Mouse (Mus musculus) gonadal fat pad, adult 2 months (tissue): Measurements from ENCODE around the gene Cnot2. TPM values are rescaled to one million over a fixed set of nuclear protein-coding genes. Genes with fewer than 3 reads are reported as not detected.
"Not testable (repeated sequence)": the region's sequence is repeated elsewhere in the genome, so short reads cannot be mapped to it uniquely, and the experiment has no call there.

Experiments
- DNase-seq: peaks from one replicate; pipeline ENCODE4 v3.0.0-alpha.2; 2012; ENCODE audit warnings: low read depth
- polyA plus RNA-seq: library from polyadenylated mRNA; depleted of rRNA; stranded (reverse); fragments of >200 nt; gene quantifications from 2 replicates; pipeline ENCODE4 v1.2.3, GENCODE M21; 2012; rRNA removed

Gene Cnot2
- 40.4 and 44.4 TPM in 2 replicates for polyA plus RNA-seq

DNA sequence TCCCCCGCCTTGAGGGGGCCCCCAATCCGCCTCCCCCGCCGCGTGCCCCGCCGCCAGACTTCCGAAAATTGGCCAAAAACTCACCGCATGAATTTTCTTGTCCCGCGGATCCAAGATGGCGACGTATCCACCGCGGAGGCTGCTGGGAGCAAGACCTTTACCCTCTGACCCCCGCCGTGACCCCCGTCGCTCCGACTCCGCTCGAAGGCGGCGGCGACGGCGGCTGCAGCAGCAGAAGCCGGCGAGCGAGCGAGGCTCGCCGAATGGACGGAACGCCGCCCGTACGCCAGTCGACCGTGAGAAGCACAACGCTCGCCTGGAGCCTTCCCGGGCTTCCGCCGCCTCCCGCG is at the start of gene Cnot2:
TSS of gene Cnot2 (minus strand) at position 143 of the 350 bp plus-strand sequence.
- no peak for DNase-seq

DNA sequence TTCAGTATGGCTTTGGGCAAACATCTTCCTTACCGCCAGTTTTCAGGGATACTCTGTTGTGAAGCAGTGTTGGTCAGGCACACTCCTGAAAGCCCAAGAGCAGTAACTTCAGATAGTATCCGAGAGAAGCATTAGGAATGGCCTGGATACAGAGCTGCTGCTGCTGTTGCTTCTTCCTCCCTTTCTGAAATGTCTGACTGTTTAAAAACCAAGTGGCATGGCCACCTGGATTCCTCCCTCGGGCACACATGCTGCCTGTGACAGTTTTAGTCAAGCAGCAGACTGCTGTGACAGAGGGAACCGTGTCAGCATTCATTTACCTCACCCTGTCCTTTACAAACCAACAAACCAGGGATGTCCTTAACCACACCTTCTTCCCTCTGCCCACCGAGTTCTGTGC is 47.6 kb upstream of the Cnot2 start:
- no peak for DNase-seq

DNA sequence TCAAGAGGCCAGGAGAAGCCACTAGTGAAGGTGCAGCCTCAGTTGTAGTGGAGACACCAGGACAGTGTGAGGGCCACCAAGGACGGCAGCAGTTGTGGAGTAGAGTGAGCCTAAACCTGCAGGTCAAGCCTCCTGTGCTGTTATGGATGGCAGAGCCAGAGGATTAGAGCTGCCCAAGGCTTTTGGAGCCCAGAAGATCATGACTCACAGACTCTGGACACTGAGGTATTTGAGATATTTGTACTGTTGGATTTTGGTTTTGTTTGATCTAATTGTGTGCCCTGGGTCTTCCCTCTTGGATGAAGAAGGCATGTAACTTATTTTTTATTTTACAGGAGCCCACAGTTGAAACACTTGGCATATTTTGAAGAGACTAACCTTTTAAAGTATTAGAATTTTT is 44.7 kb upstream of the Cnot2 start:
- no peak for DNase-seq

DNA sequence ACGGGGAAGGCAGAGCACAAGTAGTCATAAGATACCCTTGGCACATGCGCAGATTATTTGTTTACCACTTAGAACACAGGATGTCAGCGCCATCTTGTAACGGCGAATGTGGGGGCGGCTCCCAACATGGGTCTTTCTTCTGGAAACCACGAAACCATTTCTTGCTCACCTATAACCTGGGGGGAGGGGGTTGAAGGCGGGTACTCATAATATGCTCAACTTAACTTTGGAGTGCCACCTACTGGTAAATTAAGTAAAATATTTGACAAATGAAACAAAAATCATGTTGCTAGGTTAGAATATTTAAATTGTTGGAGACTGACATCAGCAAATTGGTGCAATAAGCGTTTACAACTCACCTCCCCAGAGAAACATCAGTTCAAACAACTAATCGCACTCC is 31.9 kb upstream of the Cnot2 start:
- not testable (repeated sequence) for DNase-seq

DNA sequence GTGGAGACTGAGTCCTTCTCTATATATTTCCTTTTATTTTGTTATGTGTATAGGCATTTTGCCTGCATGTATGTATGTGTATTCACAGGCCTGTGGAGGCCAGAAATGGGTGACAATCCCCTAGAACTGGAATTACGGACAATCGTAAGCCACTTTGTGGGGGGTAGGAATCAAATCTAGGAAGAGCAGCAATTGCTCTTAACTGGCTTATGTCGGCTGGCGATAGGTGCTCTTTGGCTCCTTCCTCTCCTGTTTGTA is 23.5 kb upstream of the Cnot2 start:
- DNase-seq = no peak

DNA sequence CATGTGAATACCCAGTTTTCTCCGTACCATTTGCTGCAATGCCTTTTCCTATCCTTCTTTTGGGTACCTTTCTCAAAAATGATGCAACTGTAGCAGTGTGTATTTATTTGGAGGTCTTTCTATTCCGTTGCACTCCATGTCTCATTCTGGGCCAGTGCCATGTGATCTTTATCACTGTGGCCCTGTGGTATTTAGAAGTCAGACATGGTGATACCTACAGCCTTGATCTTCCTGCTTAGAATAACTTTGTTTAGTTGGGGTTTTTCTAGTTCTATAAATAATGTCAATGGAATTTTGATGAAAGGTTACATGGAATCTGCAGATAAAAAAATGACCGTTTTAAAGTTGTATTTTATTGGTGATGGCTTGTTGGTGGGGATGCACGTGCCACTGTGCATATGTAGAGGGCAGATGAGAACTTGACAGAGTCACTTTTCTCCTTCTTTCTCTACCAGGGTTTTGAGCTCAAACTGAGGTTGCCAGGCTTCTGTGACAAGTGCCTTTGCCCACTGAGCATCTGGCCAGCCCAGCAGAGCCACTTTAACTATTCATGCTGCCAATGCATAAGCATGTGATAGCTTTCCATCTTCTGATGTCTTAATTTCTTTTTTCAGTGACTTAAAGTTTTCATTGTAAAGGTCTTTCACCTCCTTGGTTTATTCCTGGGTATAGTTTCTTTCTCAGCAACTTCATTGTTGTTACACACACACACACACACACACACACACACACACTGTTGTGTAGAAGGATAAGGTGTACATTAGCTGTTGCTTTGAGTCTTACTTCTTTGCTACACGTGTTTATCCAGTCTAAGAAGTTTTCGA is 23.0 kb upstream of the Cnot2 start:
- no peak for DNase-seq

DNA sequence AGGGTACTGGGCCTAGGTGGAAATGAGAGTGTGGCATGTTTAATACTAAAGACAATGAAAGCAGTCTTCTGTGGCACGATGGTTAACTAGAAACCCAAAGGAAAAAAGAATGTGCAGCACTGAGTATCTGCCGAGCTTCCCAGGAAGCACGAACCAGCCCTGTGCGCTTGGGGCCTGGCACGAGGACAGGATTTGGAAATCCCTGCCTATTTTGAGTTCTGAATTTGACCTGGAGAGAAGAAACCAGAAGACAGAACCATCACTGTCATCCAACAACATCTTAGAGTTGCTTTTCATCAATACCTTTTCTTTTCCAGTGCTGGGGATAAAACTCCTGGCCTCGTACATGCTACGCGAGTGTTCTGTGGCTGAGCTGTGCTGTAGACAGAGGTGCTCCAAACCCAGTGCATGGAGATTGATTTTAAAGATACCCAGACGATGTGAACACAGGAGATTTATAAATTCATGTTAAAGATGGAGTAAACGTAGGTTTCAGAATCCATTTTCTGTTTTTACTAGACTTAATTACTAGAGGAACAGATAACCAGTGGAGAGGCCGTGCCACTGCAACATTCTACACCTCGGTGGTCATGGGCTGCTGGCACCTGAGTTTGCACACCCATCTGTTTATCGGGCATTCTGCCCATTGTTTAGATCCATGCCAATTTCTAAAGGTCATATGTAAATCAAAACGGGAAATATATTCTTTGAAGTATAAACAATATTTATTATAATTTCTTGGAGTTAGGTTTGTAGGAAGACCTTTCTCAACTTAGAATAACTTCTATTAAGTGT is 17.9 kb upstream of the Cnot2 start:
- DNase-seq = no peak

DNA sequence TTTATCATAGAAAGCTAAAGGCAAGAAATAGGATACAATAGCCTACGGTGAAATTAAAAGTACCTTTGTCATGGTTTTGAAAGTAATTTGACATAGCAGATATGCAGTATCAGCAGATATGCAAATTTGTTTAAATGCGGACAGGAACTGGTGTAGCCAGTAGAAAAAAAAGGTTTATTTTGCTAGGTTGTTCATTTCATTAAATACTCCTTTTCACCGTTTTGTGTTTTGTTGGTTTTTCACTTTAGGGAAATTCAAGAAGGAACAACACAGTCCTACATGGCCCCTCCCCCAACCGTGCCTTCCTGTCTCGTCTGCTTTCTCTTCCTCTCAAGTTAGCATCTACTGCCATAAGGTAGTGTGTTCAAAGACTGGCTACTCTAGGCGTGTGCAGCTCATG is 1.4 kb upstream of the Cnot2 start:
- no peak for DNase-seq

DNA sequence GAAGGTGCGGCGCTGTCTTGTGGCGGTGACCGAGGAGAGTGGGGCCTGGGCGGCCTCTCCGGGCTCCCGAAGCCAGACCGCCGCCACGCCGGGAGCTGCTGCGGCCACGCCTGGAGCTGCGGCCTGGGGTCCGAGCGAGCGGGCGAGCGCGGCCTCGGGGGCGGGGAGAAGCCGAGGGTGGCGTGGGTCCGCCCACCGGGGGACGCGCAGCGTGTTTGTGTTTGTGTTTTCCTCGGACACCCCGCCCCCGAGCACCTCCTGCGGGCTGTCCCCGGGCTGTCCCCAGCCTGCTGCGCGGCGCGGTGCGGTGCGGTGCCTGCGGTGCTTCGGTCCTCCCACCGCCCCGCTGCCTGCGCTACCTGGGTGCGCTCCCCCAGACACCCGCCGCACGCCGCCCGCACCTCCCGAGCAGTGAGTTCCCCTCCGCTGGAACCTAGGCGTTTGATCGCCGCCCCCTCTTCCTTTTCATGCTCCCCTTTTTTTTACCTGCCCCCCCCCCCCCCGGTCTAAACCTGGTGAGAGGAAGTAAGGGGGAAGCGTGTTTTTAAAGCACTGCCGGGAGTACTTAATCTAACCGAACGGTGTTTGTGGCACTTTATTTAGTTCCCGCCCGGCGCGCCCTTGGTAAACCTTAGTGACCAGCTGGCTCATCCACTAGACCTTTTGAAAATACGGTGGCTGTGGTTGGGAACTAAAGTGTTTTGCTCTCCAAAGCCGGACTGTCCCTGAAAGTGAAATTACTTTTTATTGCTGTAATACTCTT is 589 bp upstream of the Cnot2 start:
- no peak for DNase-seq

DNA sequence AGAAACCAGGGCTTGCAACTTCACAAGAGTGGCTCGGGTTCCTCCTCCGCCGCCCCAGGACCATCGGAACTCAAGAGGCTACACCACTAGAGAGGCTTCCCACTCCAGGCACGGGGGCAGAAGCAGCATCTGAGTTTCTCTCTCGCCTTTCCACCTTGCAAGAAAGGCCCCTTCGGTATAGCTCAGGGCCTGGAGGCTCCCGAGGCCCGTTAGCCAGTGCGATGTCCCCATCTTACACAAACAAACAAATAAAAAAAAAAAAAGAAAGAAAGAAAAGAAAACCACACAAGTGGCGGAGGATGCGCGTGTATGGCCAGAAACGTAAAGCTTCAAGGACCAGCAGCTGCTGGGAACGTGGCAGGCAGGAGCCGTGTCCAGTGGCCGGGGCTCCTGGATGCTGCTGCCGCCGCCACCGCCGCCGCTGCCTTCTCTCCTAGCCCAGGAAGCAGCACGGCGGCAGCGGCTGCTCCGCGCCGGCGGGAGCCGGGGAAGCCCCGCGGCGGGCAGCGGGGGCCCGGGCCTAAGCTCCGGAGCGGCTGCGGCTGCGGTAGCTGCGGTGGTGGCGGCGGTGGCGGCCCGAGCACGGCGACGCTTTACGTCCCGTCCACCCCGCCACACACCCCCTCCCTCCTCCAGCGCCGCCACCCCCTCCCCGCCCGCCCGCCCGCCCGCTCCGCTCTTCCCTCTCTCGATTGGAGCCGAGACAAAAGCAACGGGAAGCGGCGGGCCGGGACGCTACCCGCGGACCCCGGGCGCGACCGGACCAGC is 536 bp downstream of the Cnot2 start:
- DNase-seq = no peak

DNA sequence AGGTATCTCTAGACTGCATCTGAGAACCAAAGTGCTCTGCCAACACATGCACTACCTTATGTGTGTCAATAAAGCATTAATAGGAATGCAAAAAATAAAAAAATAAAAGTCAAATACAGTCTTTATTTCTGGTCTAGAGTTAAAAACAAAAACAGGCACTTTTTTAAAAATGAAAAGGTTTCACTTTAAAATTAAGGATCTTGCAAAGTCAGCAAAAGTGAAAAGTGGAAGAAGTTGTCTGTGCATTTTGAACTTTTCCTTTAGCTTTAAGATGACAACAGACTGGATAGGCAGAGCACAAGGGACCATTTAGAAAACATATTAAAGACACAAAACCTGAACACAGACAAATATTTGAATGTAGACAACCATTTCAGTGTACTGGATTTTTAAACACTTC is 1.8 kb downstream of the Cnot2 start:
- DNase-seq = no peak

DNA sequence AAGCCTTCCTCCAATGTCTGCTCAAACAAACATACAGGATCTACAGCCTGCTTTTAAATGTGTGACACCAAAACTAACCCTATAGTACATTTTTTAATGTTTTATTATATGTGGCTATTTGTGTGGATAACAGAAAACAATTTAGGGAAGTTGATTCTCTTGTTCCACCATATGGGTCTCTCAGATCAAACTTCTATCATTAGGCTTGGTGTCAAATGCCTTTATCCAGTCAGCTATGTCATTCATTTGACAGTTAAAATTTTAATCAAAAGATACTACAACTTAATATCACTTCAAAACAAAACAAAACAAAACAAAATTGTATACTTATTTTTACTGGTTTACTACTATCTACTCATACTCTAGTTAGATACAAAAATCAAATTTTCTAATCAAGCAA is 2.9 kb downstream of the Cnot2 start:
- DNase-seq = no peak

DNA sequence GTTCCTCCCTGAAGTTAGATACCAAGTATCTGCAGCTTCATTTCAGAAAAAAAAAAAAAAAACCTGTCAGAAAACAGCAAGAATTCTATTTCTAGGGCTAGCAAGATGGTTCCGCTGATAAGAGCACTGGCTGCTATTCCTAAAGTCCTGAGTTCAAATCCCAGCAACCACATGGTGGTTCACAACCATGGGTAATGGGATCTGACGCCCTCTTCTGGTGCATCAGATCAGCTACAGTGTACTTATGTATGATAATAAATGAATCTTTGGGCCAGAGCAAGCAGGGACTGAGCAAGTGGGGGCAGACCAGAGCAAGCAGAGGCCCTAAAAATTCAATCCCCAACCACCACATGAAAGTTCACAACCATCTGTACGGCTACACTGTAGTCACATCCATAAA is 4.1 kb downstream of the Cnot2 start:
- no peak for DNase-seq

DNA sequence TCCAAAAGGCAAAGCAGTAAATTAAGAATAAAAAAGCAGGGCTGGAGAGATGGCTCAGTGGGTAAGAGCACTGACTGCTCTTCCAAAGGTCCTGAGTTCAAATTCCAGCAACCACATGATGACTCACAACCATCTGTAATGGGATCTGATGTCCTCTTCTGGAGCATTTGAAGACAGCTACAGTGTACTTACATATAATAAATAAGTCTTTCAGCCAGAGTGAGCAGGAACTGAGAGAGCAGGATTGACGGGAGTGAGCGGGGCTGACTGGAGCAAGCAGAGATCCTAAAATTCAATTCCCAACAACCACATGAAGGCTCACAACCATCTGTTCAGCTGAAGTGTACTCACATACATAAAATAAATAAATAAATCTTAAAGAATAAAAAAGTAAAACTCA is 5.2 kb downstream of the Cnot2 start:
- not testable (repeated sequence) for DNase-seq

DNA sequence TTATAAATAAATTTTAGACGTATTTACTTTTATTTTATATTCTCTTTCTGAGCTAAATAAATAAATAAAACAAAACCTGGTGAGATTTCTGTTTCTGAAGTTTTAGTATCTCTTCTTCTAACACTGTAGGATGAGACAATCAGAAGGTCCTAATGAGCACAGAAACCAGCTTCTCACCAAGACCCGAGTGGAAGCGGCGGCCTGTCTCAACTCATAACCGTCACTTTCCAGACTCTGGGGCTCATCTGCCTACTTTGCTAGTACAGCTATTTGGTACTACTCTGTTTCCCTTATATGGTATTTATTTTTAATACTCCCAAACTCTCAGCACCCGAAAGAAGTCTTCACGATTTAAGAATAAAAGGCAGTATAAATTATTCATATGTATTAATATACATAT is 10.8 kb downstream of the Cnot2 start:
- DNase-seq = no peak

DNA sequence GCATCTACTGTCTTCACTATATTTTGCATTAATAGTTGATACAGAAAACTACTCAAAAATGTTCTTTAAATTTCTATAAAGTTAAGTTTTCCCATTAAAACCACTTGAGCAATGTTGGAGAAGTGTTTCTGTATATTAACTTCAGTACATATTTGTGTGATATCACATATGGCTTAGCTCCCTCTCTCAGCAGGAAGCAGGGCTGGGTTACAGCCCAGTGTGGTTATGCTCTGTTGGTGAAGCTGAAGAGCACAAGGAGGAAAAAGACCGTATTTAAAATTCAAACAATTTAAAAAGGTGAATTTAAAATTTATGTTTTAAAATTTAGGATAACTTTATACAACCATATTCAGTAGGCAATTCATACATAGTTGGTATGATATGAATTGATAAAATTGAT is 12.8 kb downstream of the Cnot2 start:
- DNase-seq = no peak

DNA sequence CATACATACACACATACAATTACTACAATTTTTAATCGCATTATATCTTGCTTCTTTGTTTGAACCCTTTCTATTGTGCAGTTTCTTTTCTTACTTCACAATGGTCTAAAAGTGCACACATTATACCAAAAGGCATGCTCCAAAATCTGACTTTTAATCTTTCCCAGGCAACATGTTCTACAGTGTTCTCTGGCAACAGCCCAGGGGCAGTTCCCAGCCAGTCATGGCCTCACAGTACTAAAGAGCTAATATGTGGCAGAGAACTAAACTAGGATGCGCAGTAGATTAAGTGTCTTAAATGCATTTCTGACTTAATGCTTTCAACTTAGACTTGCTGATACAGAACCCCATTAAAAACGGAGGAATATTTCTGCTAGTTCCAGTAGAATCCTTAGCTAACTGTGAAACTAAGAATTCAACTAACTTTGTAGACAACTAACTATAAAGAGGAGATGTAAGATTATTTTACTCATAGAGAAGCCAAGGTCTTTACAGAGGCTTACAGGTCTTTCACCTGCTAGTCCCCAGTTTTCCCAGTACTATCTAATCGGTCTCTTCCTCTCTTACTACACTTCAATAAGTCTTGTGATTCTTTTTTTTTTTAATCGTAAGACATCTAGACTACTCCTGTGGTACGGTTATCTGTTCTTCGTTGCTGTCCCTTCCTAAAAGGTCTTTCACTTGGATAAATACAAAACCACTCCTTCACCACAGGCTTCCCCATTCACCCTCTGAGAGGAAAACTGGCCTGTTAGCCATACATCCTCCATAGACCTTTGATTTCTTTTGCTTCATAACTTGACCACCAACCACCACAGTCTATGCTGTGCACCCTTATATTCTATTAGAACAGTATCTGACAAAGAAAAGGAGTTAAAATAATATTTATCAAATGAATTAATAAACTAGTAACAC is 13.6 kb downstream of the Cnot2 start:
- no peak for DNase-seq

DNA sequence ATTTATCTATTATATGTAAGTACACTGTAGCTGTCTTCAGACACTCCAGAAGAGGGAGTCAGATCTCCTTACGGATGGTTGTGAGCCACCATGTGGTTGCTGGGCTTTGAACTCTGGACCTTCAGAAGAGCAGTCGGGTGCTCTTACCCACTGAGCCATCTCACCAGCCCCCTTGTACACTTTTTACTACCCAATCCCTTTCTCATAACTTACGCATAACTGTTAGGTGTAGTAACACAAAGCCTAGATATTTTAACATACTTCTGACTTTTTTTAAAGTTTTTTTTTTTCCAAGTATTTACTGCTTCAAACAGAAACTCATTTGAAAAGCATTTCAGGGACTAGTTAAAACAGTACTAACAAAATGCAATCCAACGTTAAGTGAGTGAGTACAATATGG is 14.8 kb downstream of the Cnot2 start:
- not testable (repeated sequence) for DNase-seq

DNA sequence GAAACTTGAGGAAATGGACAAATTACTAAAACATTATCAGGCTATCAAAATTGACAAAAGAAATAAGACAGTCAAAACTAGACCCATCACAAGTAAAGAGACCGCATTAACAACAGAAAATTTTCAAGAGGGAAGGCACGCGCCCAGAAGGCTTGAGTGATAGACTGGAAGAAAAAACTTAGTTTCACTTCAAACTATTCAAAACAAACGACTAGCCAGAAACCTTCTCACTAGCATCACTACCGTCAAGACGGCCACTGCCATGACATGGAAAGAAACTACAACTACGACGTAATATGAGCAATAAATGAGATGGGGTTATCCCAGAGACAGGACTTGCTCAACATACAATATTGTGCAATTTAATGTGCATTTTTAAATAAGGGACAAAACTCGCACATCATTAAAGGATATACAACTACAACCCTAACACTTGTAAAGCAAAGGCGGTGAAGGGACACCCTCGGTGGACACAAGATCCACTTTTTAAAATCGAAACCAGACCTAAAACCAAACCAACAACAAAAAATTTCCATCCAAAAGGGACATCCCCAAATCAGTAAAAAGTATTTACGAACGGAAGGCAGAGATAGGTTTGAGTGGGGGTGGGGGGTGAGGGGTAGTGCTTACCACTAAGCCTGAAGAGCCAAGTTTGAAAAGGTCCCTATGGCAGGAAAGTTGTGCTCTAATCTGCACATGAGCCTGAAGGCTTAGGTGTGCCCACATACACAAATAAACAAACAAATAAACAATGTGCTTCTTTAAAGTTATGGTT is 16.3 kb downstream of the Cnot2 start:
- no peak for DNase-seq
